Mouse (Mus musculus) kidney, adult 18-20 months (tissue): Measurements from ENCODE around the gene Rora.

Experiments used
- DNase-seq: peaks from one replicate; pipeline ENCODE4 v3.0.0; 2021

The Rora gene

GRCm38 (mm10) chr9:68653211-68654038 lies at the start of gene Rora:
Gene Rora (plus strand): TSS chr9:68653786.
- DNase-seq, result peak; percentile 69

- no peak for DNase-seq
Measured at GRCm38 (mm10) chr9:68614006-68614405, 39.6 kb upstream of the Rora start.

- no peak for DNase-seq
Measured at GRCm38 (mm10) chr9:68617116-68617515, 36.5 kb upstream of the Rora start.

GRCm38 (mm10) chr9:68620036-68620435 lies 33.5 kb upstream of the Rora start:
- no peak for DNase-seq

- DNase-seq, result no peak
Measured at GRCm38 (mm10) chr9:68620441-68620840, 33.1 kb upstream of the Rora start.

- DNase-seq, result no peak
Measured at GRCm38 (mm10) chr9:68624981-68625380, 28.6 kb upstream of the Rora start.

GRCm38 (mm10) chr9:68637301-68637700 lies 16.3 kb upstream of the Rora start:
- no peak for DNase-seq

- no peak for DNase-seq
Measured at GRCm38 (mm10) chr9:68641123-68641522, 12.5 kb upstream of the Rora start.

GRCm38 (mm10) chr9:68648061-68648460 lies 5.5 kb upstream of the Rora start:
- DNase-seq, result no peak

- DNase-seq, result no peak
Measured at GRCm38 (mm10) chr9:68654039-68654332, 400 bp downstream of the Rora start.

- DNase-seq, result peak; percentile 33
Measured at GRCm38 (mm10) chr9:68654333-68655017, 889 bp downstream of the Rora start.

- peak; percentile 59 for DNase-seq
Measured at GRCm38 (mm10) chr9:68655018-68656005, 1.7 kb downstream of the Rora start.

- no peak for DNase-seq
Measured at GRCm38 (mm10) chr9:68656076-68656795, 2.6 kb downstream of the Rora start.

GRCm38 (mm10) chr9:68656796-68657130 lies 3.2 kb downstream of the Rora start:
- no peak for DNase-seq

GRCm38 (mm10) chr9:68670731-68671130 lies 17.1 kb downstream of the Rora start:
- DNase-seq, result no peak

GRCm38 (mm10) chr9:68672459-68672858 lies 18.9 kb downstream of the Rora start:
- no peak for DNase-seq

- DNase-seq, result no peak
Measured at GRCm38 (mm10) chr9:68673221-68673620, 19.6 kb downstream of the Rora start.

- DNase-seq, result no peak
Measured at GRCm38 (mm10) chr9:68679871-68680374, 26.3 kb downstream of the Rora start.

GRCm38 (mm10) chr9:68683938-68684337 lies 30.4 kb downstream of the Rora start:
- DNase-seq, result no peak

GRCm38 (mm10) chr9:68685562-68685961 lies 32.0 kb downstream of the Rora start:
- no peak for DNase-seq

GRCm38 (mm10) chr9:68687251-68687874 lies 33.8 kb downstream of the Rora start:
- DNase-seq, result no peak

GRCm38 (mm10) chr9:68688151-68688550 lies 34.6 kb downstream of the Rora start:
- no peak for DNase-seq
